Mouse (Mus musculus) spleen, adult 2 months (tissue): ENCODE measurements around the gene Epas1. TPM values are rescaled to one million over a fixed set of nuclear protein-coding genes. Genes with fewer than 3 reads are reported as not detected.

ENCODE experiments used
- DNase-seq, 2 experiments: peaks; one replicate each; pipeline versions ENCODE4 v3.0.0 to v3.0.0-alpha.2; 2012 to 2021; ENCODE audit warnings: low spot score in 2 of 2, low read depth in 1 of 2
- H3K27ac ChIP-seq: fragments of 200-500 bp; 2 replicates; pipeline ENCODE4 v1.5.1; 2012; ENCODE audit warnings: low read length, inconsistent platforms; ENCODE audit not compliant: insufficient read depth
- H3K27me3 ChIP-seq: fragments of 200-500 bp; 2 replicates; pipeline ENCODE4 v1.6.1; 2012; ENCODE audit warnings: mild to moderate bottlenecking, moderate library complexity, low read length, inconsistent platforms; ENCODE audit not compliant: control insufficient read depth, insufficient read depth
- H3K36me3 ChIP-seq: fragments of 200-500 bp; 2 replicates; pipeline ENCODE4 v1.6.1; 2012; ENCODE audit warnings: mild to moderate bottlenecking, low read length, inconsistent platforms; ENCODE audit not compliant: control insufficient read depth, insufficient read depth
- H3K4me1 ChIP-seq: fragments of 200-500 bp; 2 replicates; pipeline ENCODE4 v1.6.1; 2011; ENCODE audit warnings: inconsistent platforms; ENCODE audit not compliant: control insufficient read depth, insufficient read depth, insufficient read length
- H3K4me3 ChIP-seq: fragments of 200-500 bp; 2 replicates; pipeline ENCODE4 v1.5.1; 2011; ENCODE audit warnings: mild to moderate bottlenecking, inconsistent platforms; ENCODE audit not compliant: insufficient read depth, insufficient read length; ENCODE audit errors: extremely low read depth
- CTCF ChIP-seq: fragments of 200-500 bp; IDR thresholded peaks from 2 replicates; pipeline ENCODE4 v1.5.1; 2011; ENCODE audit warnings: mild to moderate bottlenecking, inconsistent platforms; ENCODE audit not compliant: insufficient read depth, insufficient read length, insufficient replicate concordance; ENCODE audit errors: extremely low read depth
- POLR2A ChIP-seq: fragments of 200-500 bp; IDR thresholded peaks from 2 replicates; pipeline ENCODE4 v1.6.1; 2011; ENCODE audit warnings: low read depth, low read length, inconsistent platforms
- WGBS: fragments of 180-500 bp; shearing (Covaris S2); methylation state at CpG from one replicate; pipeline ENCODE4 v1.1.7; 2018; 5-methylcytosine and 5-hydroxymethylcytosine counted together
- polyA plus RNA-seq: library from polyadenylated mRNA; depleted of rRNA; stranded (reverse); fragments of >200 nt; gene quantifications from 2 replicates; pipeline ENCODE4 v1.2.3, GENCODE M21; 2012

The Epas1 gene
- polyA plus RNA-seq, 1 experiment, result 40.1 TPM

- 78% methylated on average over 24 of the region's 24 CpGs for WGBS
These were observed 61.7 kb downstream of the Epas1 start for GRCm38 (mm10) chr17:86815016-86815865.

DNA sequence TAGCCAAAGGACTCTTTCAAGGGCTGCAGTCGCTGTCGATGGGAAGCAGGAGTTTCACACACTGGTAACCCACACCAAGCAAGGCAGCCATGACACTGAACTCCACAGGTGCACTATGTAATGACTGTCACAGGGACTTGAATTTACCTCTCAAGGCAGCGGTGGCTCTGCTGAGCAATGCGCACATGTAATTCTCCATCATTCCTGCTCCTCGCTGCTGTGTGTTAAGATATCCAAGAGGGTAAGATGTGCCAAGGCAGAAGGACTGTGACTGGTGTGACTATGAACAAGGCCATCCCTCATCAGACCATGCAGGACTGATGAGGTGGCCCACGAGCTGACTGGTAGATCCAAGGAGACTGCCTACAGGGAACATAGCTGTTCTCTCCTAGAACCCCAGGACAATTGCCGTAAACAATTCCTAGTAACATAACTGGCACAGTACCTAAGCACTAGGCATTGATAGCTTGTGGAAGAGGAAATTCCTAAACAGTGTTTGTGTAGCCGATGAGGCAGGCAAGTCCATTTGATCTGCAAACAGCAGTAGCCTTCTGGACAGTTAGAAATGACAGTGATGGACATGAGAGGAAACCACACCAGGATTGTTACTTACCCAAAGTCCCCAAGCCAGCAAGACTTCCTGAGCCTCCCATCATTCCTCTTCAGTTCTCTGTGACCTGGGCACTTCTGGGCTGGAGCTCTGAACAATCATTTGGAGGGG is 68.7 kb downstream of the Epas1 start:
- Histone ChIP-seq H3K27ac (no peak overlapping the region), H3K27me3 (no peaks in the 10 kb centered on the region), H3K4me3 (no peak overlapping the region), H3K4me1 (no peaks in the 10 kb centered on the region), H3K36me3 (no peaks in the 10 kb centered on the region)
- no peak for DNase-seq
- no peak for TF ChIP-seq POLR2A
- no peak for TF ChIP-seq CTCF
- 86% methylated on average over 8 of the region's 8 CpGs for WGBS

More at GRCm38 (mm10) chr17:86815016-86815865, 61.7 kb downstream of the Epas1 start:
- Histone ChIP-seq H3K27ac (no peak overlapping the region), H3K27me3 (no peaks in the 10 kb centered on the region), H3K4me1 (no peaks in the 10 kb centered on the region), H3K36me3 (no peaks in the 10 kb centered on the region), H3K4me3 (no peak overlapping the region)
- TF ChIP-seq POLR2A (no peak), CTCF (no peak)
- DNase-seq, result no peak

GRCm38 (mm10) chr17:86824502-86825162 is 71.1 kb downstream of the Epas1 start:
- H3K27me3 ChIP-seq, result no peaks in the 10 kb centered on the region

DNA sequence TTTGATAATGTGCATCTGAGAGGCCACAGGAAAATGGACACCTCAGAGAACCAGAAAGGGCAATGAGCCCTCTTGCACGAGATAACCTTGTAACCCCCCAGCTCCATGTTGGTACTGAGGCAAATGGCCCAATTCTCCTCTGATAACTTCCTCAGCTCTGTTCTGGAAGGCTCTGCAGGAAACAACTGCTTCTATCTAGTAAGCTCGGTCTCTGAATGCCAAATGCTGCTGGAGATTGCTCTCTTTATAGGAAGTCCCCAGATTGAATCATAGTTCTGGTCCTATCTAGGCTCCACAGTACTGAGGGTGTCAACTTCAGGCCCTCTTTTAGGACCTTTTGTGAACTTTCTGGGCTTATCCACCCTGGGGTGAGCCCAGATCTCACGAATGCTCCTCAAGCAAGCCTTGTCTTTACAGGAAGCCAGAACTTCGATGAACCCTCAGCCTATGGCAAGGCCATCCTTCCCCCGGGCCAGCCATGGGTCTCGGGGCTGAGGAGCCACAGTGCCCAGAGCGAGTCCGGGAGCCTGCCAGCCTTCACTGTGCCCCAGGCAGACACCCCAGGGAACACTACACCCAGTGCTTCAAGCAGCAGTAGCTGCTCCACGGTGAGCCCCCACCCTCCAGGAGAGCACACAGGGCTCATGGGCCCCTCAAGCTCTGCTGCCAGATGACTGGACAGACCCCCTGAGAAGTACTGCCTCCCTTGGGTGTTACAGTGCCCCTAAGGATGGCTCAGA is 71.8 kb downstream of the Epas1 start:
- Histone ChIP-seq H3K36me3 (no peaks in the 10 kb centered on the region), H3K27ac (no peak overlapping the region), H3K4me3 (no peak overlapping the region), H3K27me3 (no peaks in the 10 kb centered on the region), H3K4me1 (no peaks in the 10 kb centered on the region)
- no peak for DNase-seq
- 77% methylated on average over 9 of the region's 9 CpGs for WGBS
- no peak for TF ChIP-seq POLR2A
- TF ChIP-seq CTCF, result no peak

More at GRCm38 (mm10) chr17:86824502-86825162, 71.1 kb downstream of the Epas1 start:
- Histone ChIP-seq H3K4me3 (no peak overlapping the region), H3K36me3 (no peaks in the 10 kb centered on the region), H3K4me1 (no peaks in the 10 kb centered on the region), H3K27ac (no peak overlapping the region)
- 66% methylated on average over 18 of the region's 18 CpGs for WGBS
- DNase-seq, result no peak
- no peak for TF ChIP-seq CTCF
- TF ChIP-seq POLR2A, result no peak

GRCm38 (mm10) chr17:86826376-86826775 is 72.9 kb downstream of the Epas1 start:
- no peak for DNase-seq
- no peak overlapping the region for H3K27ac ChIP-seq
- no peaks in the 10 kb centered on the region for H3K4me1 ChIP-seq
- H3K27me3 ChIP-seq, result no peaks in the 10 kb centered on the region
- WGBS, result 92% methylated on average over 17 of the region's 17 CpGs
- TF ChIP-seq CTCF (no peak), POLR2A (no peak)
- no peaks in the 10 kb centered on the region for H3K36me3 ChIP-seq
- H3K4me3 ChIP-seq, result no peak overlapping the region
